Mouse (Mus musculus) v-Abl transformed pro-B cells (cell line): Measurements from ENCODE around the gene Gm10638.

Experiments
- in situ Hi-C, 2 experiments: fragments of 400-800 bp; cut with MboI; formaldehyde crosslinking; loops; one replicate each; pipeline ENCODE4 v1.15.1; 2025; ENCODE audit not compliant: unreplicated experiment in 2 of 2

The Gm10638 gene

GRCm38 (mm10) chr8:86745221-86745934 is at the start of gene Gm10638, which contains the start of gene Siah1a:
Gene Gm10638, plus strand, starts transcription at chr8:86745699.
Gene Siah1a, minus strand, starts transcription at chr8:86745934.
- in situ Hi-C loops: loop anchor here (10.0 to 25.0 kb wide), 2 partner anchors 139 to 1467 kb away; partner anchors contain the start of gene N4bp1 (in 1 of the 2)

GRCm38 (mm10) chr8:86695703-86696102 is 49.8 kb upstream of the Gm10638 start:
- in situ Hi-C loops: no loop called here

DNA sequence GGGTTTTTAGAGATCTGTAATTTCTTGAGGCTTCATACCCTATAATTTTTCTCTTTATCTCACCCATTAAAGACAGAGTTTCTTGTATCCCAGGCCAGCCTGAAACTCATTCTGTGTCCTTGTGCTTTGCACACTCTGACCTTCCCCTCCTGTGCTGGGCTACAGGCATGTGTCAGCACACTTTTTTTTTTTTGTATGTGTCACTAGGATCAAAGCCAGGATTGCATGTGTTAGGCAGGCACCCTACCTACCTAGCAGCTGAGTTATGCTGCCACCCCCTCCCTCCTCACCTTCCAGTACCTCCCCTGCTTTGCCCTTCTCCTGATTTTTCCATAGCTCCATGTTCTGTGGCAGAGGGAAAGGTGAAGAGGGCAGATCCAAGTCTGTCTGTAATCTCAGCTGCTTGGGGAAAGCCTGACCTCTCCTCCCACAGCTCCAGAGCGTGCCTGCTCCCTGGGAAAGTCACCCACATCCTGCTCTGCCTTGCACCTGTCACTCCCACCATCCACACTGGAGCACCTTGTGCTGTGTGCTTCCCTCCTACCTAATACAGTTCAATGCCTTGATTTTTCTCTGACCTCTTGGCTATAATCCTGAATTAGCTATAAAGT is 46.6 kb upstream of the Gm10638 start:
- in situ Hi-C loops: no loop called here

DNA sequence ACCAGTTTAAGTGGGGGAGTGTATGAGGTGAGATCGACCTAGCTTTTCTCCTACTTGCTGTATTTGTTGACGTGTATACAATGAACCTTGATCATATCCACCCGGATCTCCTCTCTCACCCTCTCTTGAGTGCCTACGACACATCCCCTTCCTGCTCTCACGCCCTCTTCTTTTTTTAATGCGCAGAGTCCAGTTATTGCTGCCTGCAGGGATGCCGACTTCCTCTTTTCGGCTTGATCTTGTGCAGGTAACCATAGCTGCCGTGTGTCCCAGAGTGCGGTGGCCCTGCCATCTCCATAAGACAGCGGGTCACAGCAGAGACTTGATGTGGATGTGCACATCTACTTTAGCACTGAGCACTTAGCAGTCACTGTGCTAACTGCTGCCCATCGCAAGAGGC is 46.0 kb upstream of the Gm10638 start:
- in situ Hi-C loops: no loop called here

DNA sequence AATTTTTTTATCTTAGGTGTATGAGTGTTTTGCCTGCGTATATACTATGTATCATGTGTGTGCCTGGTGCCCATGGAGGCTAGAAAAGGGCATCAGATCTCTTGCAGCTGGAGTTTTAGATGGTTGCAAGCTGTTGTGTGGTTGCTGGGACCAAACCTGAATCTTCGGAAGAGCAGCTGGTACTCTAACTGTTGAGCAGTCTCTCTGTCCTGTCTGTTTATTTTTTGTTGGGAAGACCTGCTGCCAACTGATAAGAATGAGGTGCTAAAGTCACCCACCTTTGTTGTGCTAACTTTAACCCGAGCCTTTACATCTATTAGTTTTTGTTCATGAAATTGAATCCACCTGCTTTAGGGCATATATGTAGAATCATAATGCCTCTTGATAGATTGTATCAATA is 43.0 kb upstream of the Gm10638 start:
- in situ Hi-C loops: no loop called here

- in situ Hi-C loops: no loop called here
Observed at GRCm38 (mm10) chr8:86705317-86705716, 40.2 kb upstream of the Gm10638 start.

DNA sequence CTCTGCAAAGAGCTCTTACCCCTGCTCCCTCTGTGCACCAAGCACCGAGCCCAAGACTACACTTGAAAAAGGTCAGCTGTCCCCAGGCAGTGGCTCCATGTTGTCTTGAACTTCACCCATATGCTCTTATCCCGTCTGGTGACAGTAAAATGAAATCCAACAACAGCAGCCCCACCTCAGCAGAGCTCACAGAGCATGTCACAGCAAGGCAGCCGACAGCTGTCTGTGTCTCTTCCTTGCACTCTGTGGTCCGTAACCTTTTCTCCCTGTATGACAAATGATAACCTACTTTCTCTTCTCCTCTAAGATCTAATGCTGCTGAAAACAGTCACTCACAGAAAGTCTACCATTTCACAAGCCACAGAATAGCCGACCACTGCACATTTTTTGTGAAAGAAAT is 38.7 kb upstream of the Gm10638 start:
- in situ Hi-C loops: no loop called here

- in situ Hi-C loops: no loop called here
Observed at GRCm38 (mm10) chr8:86707873-86708272, 37.6 kb upstream of the Gm10638 start.

DNA sequence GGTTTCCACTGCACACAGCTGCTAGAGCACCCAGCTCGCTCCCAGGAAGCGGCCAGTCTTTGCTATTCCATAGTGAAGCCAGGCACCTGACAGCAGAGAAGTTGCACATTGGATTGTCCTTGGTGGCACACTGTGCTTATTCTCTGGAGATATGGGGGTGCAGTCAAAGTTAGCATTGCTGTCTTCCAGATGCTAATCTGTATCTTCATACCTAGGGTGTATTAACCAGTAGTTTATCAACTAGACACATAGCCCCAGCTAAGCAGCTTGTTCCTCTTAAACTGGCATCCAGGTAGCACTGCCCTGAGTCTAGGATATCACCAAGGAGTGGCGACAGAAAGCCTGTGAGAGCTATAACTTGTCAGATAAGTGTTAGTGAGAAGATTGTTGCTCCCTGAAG is 32.9 kb upstream of the Gm10638 start:
- in situ Hi-C loops: no loop called here

DNA sequence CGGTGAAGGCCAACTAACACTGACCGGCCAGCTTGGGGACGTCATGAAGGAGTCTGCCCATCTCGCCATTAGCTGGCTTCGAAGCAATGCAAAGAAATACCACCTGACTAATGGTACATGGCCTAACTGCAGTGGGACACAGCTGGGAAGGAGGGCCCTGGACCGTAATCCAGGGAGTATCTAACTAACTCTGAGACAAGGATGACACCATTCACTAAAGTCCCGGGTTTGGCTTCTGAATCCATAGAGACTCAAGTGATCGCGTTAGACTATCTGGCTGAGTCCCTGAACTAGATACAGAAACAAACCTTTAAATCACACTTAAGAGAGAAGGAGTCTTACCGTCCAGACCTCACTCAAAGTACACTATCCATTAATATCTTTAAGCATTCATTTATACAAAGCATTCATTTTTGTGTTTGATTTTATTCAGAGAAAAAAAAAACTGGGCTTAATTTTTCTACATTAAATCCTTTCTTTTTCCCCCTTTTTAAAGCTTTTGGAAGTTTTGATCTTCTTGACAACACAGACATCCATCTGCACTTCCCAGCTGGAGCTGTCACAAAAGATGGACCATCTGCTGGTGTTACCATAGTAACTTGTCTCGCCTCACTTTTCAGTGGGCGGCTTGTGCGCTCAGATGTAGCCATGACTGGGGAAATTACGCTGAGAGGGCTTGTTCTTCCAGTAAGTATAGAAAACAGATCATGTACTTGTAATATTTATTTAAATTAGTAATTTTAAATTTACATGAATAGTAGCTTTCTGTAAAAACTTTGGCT is 31.9 kb upstream of the Gm10638 start:
- in situ Hi-C loops: no loop called here

DNA sequence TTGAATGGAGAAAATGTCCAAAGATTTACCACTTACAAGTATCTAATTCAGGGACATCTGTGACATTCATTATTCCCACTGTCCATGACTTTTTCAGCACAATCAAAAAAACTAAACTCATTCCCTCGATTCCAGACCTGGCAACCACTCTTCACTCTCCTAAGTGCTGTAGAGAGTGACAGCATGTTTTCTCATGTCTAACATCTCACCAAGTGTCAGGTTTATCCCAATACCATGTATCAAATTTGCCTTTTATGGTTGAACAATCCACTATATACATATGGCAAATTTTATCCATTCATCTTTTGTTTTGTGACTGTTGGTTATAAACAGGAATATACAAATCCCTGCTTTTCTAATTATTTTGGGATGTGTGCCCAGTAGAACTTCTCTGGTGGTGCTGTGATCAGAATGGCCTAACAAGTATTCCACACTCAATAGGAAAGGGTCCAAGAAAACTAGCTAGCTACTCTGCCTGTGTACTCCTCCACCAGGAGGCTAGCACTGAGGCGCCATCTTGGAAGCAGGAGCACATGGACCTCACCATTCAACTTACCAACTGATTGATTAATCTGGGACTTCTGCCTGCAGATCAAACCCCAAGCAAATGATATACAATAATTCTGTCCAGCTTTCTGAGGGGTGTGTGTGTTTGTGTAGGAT is 27.0 kb upstream of the Gm10638 start:
- in situ Hi-C loops: no loop called here

DNA sequence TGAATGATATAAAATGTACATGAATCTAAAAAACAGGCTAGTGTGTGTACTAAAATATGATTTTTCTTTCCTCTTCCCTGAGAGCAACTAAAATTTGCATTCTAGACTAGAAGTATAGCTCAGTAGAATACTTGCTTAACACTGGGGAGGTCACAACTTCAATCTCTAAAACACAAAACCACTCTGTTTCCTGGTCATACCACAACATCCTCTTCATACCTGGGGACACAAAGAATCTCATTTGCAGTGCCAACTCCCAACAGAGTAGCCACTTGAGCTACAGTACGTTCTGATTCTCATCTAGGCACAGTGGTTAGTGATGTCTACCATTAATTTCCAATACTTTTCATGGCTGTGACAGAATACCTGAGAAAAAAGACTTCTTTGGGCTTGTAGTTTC is 26.1 kb upstream of the Gm10638 start:
- in situ Hi-C loops: no loop called here

DNA sequence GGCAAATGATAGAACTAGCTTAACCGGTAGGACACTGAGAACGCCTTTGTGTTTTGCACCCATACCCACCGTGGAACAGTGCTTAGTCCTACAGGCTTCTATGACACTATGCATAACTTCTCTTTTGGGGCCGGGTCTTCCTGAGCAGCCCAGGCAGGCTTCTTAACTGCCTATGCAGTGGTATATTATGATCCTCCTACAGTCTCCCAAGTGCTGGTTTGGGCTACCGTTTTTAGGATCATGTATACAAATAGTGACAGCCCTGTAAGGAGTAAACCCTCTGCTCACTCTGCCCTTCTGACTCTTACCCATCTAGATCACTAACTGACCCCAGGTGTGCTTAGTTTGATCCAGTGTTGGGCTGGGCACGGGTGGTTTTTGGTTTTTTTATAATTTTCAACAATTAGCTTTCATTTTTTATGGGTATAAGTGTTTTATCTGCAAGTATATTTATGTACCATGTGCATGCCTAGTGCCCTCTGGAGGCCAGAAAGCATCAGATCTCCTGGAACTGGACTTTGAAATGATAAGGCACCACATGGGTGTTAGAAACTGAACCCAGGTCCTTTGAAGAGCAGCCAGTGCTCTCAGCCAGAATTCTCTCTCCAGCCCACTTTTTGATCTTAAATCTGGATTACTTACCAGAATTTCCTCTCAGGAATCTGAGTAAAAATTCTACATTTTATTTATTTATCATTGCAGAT is 24.6 kb upstream of the Gm10638 start:
- in situ Hi-C loops: loop anchor here in 1 of 2 experiments (10.0 kb wide), 1 partner anchor 184 kb away; no protein-coding TSS in a partner anchor

DNA sequence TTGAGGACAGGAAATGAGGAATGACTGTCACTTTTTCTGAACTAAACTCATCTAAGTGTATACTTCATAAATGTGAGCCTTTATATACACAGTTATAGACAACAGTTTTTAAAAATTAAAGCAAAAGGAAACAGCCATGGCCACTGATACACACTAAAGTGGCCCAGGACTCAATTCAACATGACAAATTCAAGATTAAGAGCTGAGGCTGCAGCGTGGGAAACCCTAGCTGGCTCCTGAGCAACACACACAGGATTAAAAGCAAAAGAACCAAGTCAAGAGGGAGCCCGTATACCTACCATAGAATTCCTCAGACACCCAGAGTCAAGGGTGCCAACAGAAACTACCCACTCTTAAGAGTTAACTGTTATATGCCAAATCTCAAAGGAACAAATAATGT is 24.0 kb upstream of the Gm10638 start:
- in situ Hi-C loops: loop anchor here in 1 of 2 experiments (10.0 kb wide), 1 partner anchor 183 kb away; no protein-coding TSS in a partner anchor

GRCm38 (mm10) chr8:86726959-86727358 is 18.5 kb upstream of the Gm10638 start:
- in situ Hi-C loops: loop anchor here in 1 of 2 experiments (10.0 to 25.0 kb wide), 2 partner anchors 178 to 1485 kb away; no protein-coding TSS in a partner anchor

DNA sequence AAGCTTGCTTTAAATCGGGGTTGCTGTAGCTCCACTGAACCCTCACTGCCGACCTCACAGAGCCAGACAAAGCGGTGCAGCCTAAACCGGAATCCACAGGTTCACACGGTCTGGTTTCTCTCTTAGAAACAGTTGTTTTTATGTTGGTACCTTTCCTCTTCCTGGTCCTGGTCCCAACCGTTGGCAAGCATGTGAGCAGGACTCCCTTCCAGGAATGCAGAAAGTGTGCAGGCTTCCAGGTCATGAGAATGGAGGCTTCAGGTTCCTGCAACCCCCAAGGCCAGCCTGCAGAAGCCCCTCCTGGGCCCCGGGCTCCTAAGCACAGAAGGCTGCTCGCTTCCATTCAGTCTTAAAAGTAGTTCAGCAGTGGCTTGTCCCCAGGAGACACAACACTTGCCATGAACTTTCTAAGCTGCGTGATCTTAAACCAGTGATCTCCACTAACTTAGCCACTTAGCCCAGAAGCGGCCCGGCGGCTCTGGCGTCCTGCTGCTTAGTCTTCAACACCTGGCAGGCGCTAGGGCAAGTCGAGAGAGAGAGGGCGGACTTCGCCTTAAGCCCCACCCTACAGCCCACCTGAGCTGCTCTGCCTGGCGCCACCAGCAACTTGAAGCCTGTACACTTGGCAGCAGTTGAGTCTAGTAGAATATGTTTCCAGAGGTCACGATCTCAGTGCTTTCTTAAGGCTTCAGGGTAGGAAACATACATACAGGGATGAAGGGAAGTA is 17.1 kb upstream of the Gm10638 start:
- in situ Hi-C loops: loop anchor here in 1 of 2 experiments (10.0 to 25.0 kb wide), 2 partner anchors 176 to 1484 kb away; no protein-coding TSS in a partner anchor

- in situ Hi-C loops: loop anchor here in 1 of 2 experiments (25.0 kb wide), 1 partner anchor 1482 kb away; no protein-coding TSS in a partner anchor
Observed at GRCm38 (mm10) chr8:86730303-86730702, 15.2 kb upstream of the Gm10638 start.

DNA sequence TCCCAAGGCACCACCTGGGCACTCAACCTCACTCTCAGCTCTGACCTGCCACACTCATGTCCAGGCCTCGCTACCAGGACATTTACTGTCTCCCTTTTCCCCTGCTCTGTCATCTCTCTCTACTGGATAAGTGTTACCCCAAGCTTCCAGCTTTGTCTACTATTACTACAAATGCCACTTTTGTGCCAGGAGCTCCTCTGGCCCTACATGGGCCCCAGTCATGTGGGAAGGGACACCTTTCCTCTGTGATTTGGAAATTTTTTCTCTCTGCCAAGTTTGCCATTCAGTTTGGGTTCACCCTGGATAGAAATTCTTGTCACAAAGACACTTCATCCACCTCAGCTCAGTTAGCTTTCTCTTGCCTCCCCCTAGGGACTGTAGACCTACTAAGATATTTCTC is 14.6 kb upstream of the Gm10638 start:
- in situ Hi-C loops: loop anchor here in 1 of 2 experiments (25.0 kb wide), 1 partner anchor 1481 kb away; no protein-coding TSS in a partner anchor

GRCm38 (mm10) chr8:86734171-86734570 is 11.3 kb upstream of the Gm10638 start:
- in situ Hi-C loops: loop anchor here in 1 of 2 experiments (25.0 kb wide), 1 partner anchor 1478 kb away; no protein-coding TSS in a partner anchor
